Mouse (Mus musculus): Measurements from ENCODE around the gene Nrm.

The Nrm gene

GRCm38 (mm10) chr17:35861198-35861857, at the start of gene Nrm:
TSS of gene Nrm (plus strand) at chr17:35861318.
- peak; percentile 95 for DNase-seq

- DNase-seq, result no peak
These were observed 48.8 kb upstream of the Nrm start for GRCm38 (mm10) chr17:35812307-35812706.

GRCm38 (mm10) chr17:35812736-35813135, 48.4 kb upstream of the Nrm start:
- no peak for DNase-seq

- peak; percentile 99 for DNase-seq
These were observed 47.9 kb upstream of the Nrm start for GRCm38 (mm10) chr17:35813245-35813647.

- peak; percentile 61 for DNase-seq
These were observed 47.5 kb upstream of the Nrm start for GRCm38 (mm10) chr17:35813653-35814052.

GRCm38 (mm10) chr17:35814678-35815077, 46.4 kb upstream of the Nrm start:
- DNase-seq, result no peak

GRCm38 (mm10) chr17:35815836-35816235, 45.3 kb upstream of the Nrm start:
- no peak for DNase-seq

GRCm38 (mm10) chr17:35816686-35817085, 44.4 kb upstream of the Nrm start:
- DNase-seq, result no peak

- DNase-seq, result no peak
These were observed 43.9 kb upstream of the Nrm start for GRCm38 (mm10) chr17:35817226-35817625.

- DNase-seq, result no peak
These were observed 41.0 kb upstream of the Nrm start for GRCm38 (mm10) chr17:35820111-35820510.

GRCm38 (mm10) chr17:35821439-35822430, 39.4 kb upstream of the Nrm start, which contains the start of gene Ier3:
TSS of gene Ier3 (plus strand) at chr17:35821684.
- peak; percentile 96 for DNase-seq

GRCm38 (mm10) chr17:35822564-35822963, 38.6 kb upstream of the Nrm start:
- DNase-seq, result no peak

GRCm38 (mm10) chr17:35822964-35823937, 37.9 kb upstream of the Nrm start, which contains the start of gene Flot1:
TSS of gene Flot1 (plus strand) at chr17:35823230.
- peak; percentile 96 for DNase-seq

GRCm38 (mm10) chr17:35824402-35824801, 36.7 kb upstream of the Nrm start:
- no peak for DNase-seq

- no peak for DNase-seq
These were observed 35.8 kb upstream of the Nrm start for GRCm38 (mm10) chr17:35825109-35825850.

GRCm38 (mm10) chr17:35829737-35830136, 31.4 kb upstream of the Nrm start:
- peak; percentile 92 for DNase-seq

- no peak for DNase-seq
These were observed 28.5 kb upstream of the Nrm start for GRCm38 (mm10) chr17:35832400-35833238.

- DNase-seq, result no peak
These were observed 27.8 kb upstream of the Nrm start for GRCm38 (mm10) chr17:35833239-35833751.

- DNase-seq, result no peak
These were observed 27.2 kb upstream of the Nrm start for GRCm38 (mm10) chr17:35833894-35834293.

- no peak for DNase-seq
These were observed 26.3 kb upstream of the Nrm start for GRCm38 (mm10) chr17:35834696-35835422.

Measured in lung, postnatal 36 days (tissue).